Mouse (Mus musculus): ENCODE measurements around the gene AI467606.
A peak's percentile ranks its signal among the peaks of the same experiment; 100 is the strongest.

The AI467606 gene

GRCm38 (mm10) chr7:127096456-127096855 lies 5.3 kb downstream of the AI467606 start:
- no peak for DNase-seq

GRCm38 (mm10) chr7:127098521-127098920 lies 7.4 kb downstream of the AI467606 start:
- DNase-seq: no peak

- DNase-seq: no peak
These were observed 7.8 kb downstream of the AI467606 start for GRCm38 (mm10) chr7:127098950-127099349.

- no peak for DNase-seq
These were observed 8.4 kb downstream of the AI467606 start for GRCm38 (mm10) chr7:127099528-127099927.

GRCm38 (mm10) chr7:127101451-127102016 lies 10.4 kb downstream of the AI467606 start:
- no peak for DNase-seq

- no peak for DNase-seq
These were observed 11.0 kb downstream of the AI467606 start for GRCm38 (mm10) chr7:127102148-127102547.

GRCm38 (mm10) chr7:127103960-127104359 lies 12.8 kb downstream of the AI467606 start:
- no peak for DNase-seq

GRCm38 (mm10) chr7:127104560-127105332 lies 13.6 kb downstream of the AI467606 start:
- peak; percentile 79 to 85 for DNase-seq

- no peak for DNase-seq
These were observed 14.4 kb downstream of the AI467606 start for GRCm38 (mm10) chr7:127105551-127105950.

GRCm38 (mm10) chr7:127110239-127111007 lies 19.3 kb downstream of the AI467606 start:
- peak; percentile 78 to 79 for DNase-seq

- peak; percentile 69 for DNase-seq
These were observed 20.3 kb downstream of the AI467606 start for GRCm38 (mm10) chr7:127111461-127111860.

- no peak for DNase-seq
These were observed 21.2 kb downstream of the AI467606 start for GRCm38 (mm10) chr7:127112251-127112841.

GRCm38 (mm10) chr7:127112921-127113597 lies 21.9 kb downstream of the AI467606 start:
- DNase-seq: no peak

GRCm38 (mm10) chr7:127113614-127114259 lies 22.6 kb downstream of the AI467606 start:
- DNase-seq: peak; percentile 71

- no peak for DNase-seq
These were observed 23.8 kb downstream of the AI467606 start for GRCm38 (mm10) chr7:127114920-127115319.

GRCm38 (mm10) chr7:127116331-127116935 lies 25.3 kb downstream of the AI467606 start:
- no peak for DNase-seq

- peak; percentile 55 to 71 for DNase-seq
These were observed 26.8 kb downstream of the AI467606 start for GRCm38 (mm10) chr7:127117948-127118347.

- DNase-seq: peak; percentile 23 to 77
These were observed 27.7 kb downstream of the AI467606 start for GRCm38 (mm10) chr7:127118671-127119445.

- DNase-seq: peak; percentile 89 to 94
These were observed 30.1 kb downstream of the AI467606 start for GRCm38 (mm10) chr7:127121061-127121910.

GRCm38 (mm10) chr7:127121911-127122270 lies 30.7 kb downstream of the AI467606 start, which contains the start of gene Qprt:
TSS of gene Qprt (minus strand) at chr7:127122226.
- DNase-seq: peak; percentile 59 to 83

All from kidney, postnatal 25 days (tissue).